Mouse (Mus musculus) limb, embryonic 14.5 days (tissue): ENCODE results near the gene Fmn2. TPM values are rescaled to one million over a fixed set of nuclear protein-coding genes. Genes with fewer than 3 reads are reported as not detected.

ENCODE experiments used
- ATAC-seq: fragments of 200-750 bp; cut with Nextera tagmentation; 2 replicates; pipeline ENCODE4 v1.8.0; 2017; ENCODE audit warnings: low read depth, moderate number of reproducible peaks, moderate TSS enrichment; ENCODE audit not compliant: low FRiP score
- DNase-seq: peaks from one replicate; pipeline ENCODE4 v3.0.0-alpha.2; 2015; ENCODE audit warnings: low spot score
- H3K27ac ChIP-seq: fragments of 300-500 bp; sonication (generic); replicated peaks from 2 replicates; pipeline ENCODE4 v1.5.1; 2014; ENCODE audit warnings: low read depth, mild to moderate bottlenecking, low read length, moderate library complexity, mixed read lengths
- H3K27me3 ChIP-seq: fragments of 300-500 bp; sonication (generic); 2 replicates; pipeline ENCODE4 v1.6.1; 2014; ENCODE audit warnings: low read length, mixed read lengths; ENCODE audit not compliant: control insufficient read depth, insufficient read depth
- H3K36me3 ChIP-seq: fragments of 300-500 bp; sonication (generic); 2 replicates; pipeline ENCODE4 v1.6.1; 2014; ENCODE audit warnings: mild to moderate bottlenecking, low read length, moderate library complexity, mixed read lengths; ENCODE audit not compliant: control insufficient read depth, insufficient read depth
- H3K4me1 ChIP-seq: fragments of 300-500 bp; sonication (generic); 2 replicates; pipeline ENCODE4 v1.6.1; 2014; ENCODE audit warnings: antibody characterized with exemption, low read length, mixed read lengths; ENCODE audit not compliant: control insufficient read depth, insufficient read depth
- H3K4me2 ChIP-seq: fragments of 300-500 bp; sonication (generic); replicated peaks from 2 replicates; pipeline ENCODE4 v1.6.1; 2014; ENCODE audit warnings: low read depth, mild to moderate bottlenecking, low read length, moderate library complexity; ENCODE audit not compliant: severe bottlenecking
- H3K4me3 ChIP-seq: fragments of 300-500 bp; sonication (generic); replicated peaks from 2 replicates; pipeline ENCODE4 v1.5.1; 2014; ENCODE audit warnings: low read length
- H3K9ac ChIP-seq: fragments of 300-500 bp; sonication (generic); 2 replicates; pipeline ENCODE4 v1.6.1; 2014; ENCODE audit warnings: mild to moderate bottlenecking, low read depth, low read length, moderate library complexity; ENCODE audit not compliant: severe bottlenecking
- H3K9me3 ChIP-seq: fragments of 300-500 bp; sonication (generic); 2 replicates; pipeline ENCODE4 v1.6.1; 2016; ENCODE audit warnings: low read length; ENCODE audit not compliant: control insufficient read depth
- POLR2A ChIP-seq: fragments of 200-500 bp; IDR thresholded peaks from 2 replicates; pipeline ENCODE4 v1.8.0; 2012; ENCODE audit warnings: inconsistent platforms, mild to moderate bottlenecking, moderate library complexity, borderline replicate concordance; ENCODE audit not compliant: insufficient read depth, insufficient read length; ENCODE audit errors: extremely low read depth
- WGBS: fragments of 180-500 bp; shearing (Covaris S2); extraction: QIAGEN DNeasy Blood & Tissue Kit; methylation state at CpG from one replicate; pipeline ENCODE4 v1.1.7; 2014; 5-methylcytosine and 5-hydroxymethylcytosine counted together
- polyA plus RNA-seq, 2 experiments: library from polyadenylated mRNA; depleted of rRNA in 1 of 2; stranded (reverse) in 1 of 2; unstranded in 1 of 2; fragments of >200 nt; fragmentation: Nextera tagmentation in 1 of 2; extraction: Ambion mirVana in 1 of 2; gene quantifications; 2 replicates each; pipeline versions ENCODE4 v1.2.1 to v1.2.3; 2012 to 2014

Fmn2 gene
- polyA plus RNA-seq, 2 experiments, result 0.67 to 1.9 TPM

- Histone ChIP-seq H3K36me3 (no peaks in the 10 kb centered on the region), H3K4me3 (no peak overlapping the region), H3K9me3 (no peaks in the 10 kb centered on the region), H3K9ac (no peak overlapping the region), H3K27ac (no peak overlapping the region), H3K4me2 (no peak overlapping the region), H3K27me3 (no peaks in the 10 kb centered on the region), H3K4me1 (no peaks in the 10 kb centered on the region)
- 89% methylated on average over 4 of the region's 4 CpGs for WGBS
- ATAC-seq (no peak), DNase-seq (no peak)
- no peak for TF ChIP-seq POLR2A
Observed at GRCm38 (mm10) chr1:174771871-174772281, 270.3 kb downstream of the Fmn2 start.

DNA sequence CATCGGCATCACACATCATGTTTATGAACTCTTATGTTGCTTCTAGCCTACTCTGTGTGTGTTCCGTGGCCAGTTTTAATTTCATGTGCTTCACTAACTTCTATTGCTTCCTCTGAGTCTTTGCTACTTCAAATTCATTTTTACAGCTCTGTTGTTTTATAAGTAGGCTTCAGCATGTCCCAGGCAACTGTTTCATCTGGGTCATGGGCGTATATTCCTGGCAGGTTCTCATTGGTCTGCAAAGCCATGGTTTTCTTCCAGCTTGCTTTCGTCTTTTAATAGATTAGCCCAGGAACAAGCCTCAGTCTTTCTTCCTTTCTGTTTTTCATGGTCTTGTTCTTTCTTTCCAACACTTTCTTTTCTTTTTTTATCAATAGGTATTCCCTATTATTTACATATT is 279.4 kb downstream of the Fmn2 start:
- Histone ChIP-seq H3K4me2 (no peak overlapping the region), H3K27me3 (no peaks in the 10 kb centered on the region), H3K9ac (no peak overlapping the region), H3K27ac (no peak overlapping the region), H3K36me3 (no peaks in the 10 kb centered on the region), H3K4me1 (no peaks in the 10 kb centered on the region), H3K9me3 (no peaks in the 10 kb centered on the region), H3K4me3 (no peak overlapping the region)
- DNase-seq, result no peak
- no peak for ATAC-seq
- WGBS, result 86% methylated on average over 4 of the region's 4 CpGs
- no peak for TF ChIP-seq POLR2A

DNA sequence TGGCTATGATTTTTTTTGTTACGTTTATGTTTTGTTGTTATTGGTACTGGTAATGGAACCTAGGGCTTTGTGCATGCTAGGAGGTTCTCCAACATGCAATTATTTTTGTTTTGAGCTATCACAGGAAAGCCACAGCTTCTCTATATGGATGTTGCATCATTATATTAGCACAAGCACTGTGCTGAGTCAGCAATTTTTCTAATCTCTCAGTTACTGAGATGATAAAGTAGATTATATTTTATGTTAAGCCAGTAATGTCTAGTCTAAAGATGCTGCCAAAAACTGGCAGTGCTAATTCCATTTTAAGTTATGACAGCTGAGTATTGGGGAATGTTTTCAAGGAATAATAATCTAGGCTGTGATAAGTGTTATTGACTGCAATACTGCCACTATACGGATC is 287.0 kb downstream of the Fmn2 start:
- Histone ChIP-seq H3K4me2 (no peak overlapping the region), H3K27me3 (no peaks in the 10 kb centered on the region), H3K9ac (no peak overlapping the region), H3K36me3 (no peaks in the 10 kb centered on the region), H3K27ac (no peak overlapping the region), H3K4me3 (no peak overlapping the region), H3K4me1 (no peaks in the 10 kb centered on the region), H3K9me3 (no peaks in the 10 kb centered on the region)
- TF ChIP-seq POLR2A, result no peak
- DNase-seq (no peak), ATAC-seq (no peak)
- WGBS, result 89% methylated on average over 2 of the region's 2 CpGs

- Histone ChIP-seq H3K27ac (no peak overlapping the region), H3K4me1 (no peaks in the 10 kb centered on the region), H3K9ac (no peak overlapping the region), H3K36me3 (no peaks in the 10 kb centered on the region), H3K4me3 (no peak overlapping the region), H3K4me2 (no peak overlapping the region), H3K27me3 (no peaks in the 10 kb centered on the region), H3K9me3 (no peaks in the 10 kb centered on the region)
- DNase-seq, result no peak
- no peak for ATAC-seq
- TF ChIP-seq POLR2A, result no peak
- WGBS, result 91% methylated on average over 4 of the region's 4 CpGs
Observed at GRCm38 (mm10) chr1:174811846-174812245, 310.2 kb downstream of the Fmn2 start.

DNA sequence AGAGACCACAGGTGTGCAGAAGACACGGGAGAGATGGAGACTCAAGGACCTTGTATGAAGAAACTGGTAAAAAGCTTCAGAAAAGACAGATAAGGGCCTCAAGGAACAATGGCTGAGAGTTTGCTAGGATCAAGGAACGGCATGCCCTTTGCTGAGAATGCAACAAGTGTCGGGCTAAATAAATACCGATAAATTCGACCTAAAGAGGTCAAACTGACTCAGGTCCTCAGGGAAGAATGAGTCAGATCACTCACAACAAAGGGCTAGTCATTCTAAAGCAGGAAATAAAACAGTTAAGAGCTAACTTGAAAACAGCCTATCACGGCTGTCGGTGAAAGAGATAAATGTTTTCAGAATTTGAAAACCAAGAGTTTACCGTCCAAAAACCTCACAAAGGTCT is 324.9 kb downstream of the Fmn2 start:
- H3K27ac ChIP-seq, result no peak overlapping the region
- no peak overlapping the region for H3K9ac ChIP-seq
- H3K4me1 ChIP-seq, result no peaks in the 10 kb centered on the region
- 43% methylated on average over 8 of the region's 8 CpGs for WGBS
- no peak overlapping the region for H3K4me3 ChIP-seq
- no peaks in the 10 kb centered on the region for H3K36me3 ChIP-seq
- DNase-seq (no peak), ATAC-seq (no peak)
- H3K9me3 ChIP-seq, result no peaks in the 10 kb centered on the region
- H3K4me2 ChIP-seq, result no peak overlapping the region
- no peak for TF ChIP-seq POLR2A
- no peaks in the 10 kb centered on the region for H3K27me3 ChIP-seq

GRCm38 (mm10) chr1:174836861-174837260 is 335.2 kb downstream of the Fmn2 start:
- Histone ChIP-seq H3K4me3 (no peak overlapping the region), H3K9ac (no peak overlapping the region), H3K36me3 (no peaks in the 10 kb centered on the region), H3K9me3 (no peaks in the 10 kb centered on the region), H3K27me3 (no peaks in the 10 kb centered on the region), H3K4me2 (no peak overlapping the region), H3K4me1 (no peaks in the 10 kb centered on the region; the same call in 1 of the 2 replicates), H3K27ac (no peak overlapping the region)
- ATAC-seq (no peak), DNase-seq (no peak)
- no peak for TF ChIP-seq POLR2A
- 94% methylated on average over 23 of the region's 23 CpGs for WGBS
